Mouse (Mus musculus) B cell, adult 62 days (primary cell): ENCODE measurements around the gene Sestd1. TPM values are rescaled to one million over a fixed set of nuclear protein-coding genes. Genes with fewer than 3 reads are reported as not detected.

ENCODE experiments used
- total RNA-seq: library from RNA; stranded (reverse); gene quantifications from 4 replicates; pipeline ENCODE4 v1.2.4, GENCODE M21; 2023

The Sestd1 gene
- total RNA-seq: 0.85 to 1.7 TPM (median 1.1 TPM) in 4 replicates

DNA sequence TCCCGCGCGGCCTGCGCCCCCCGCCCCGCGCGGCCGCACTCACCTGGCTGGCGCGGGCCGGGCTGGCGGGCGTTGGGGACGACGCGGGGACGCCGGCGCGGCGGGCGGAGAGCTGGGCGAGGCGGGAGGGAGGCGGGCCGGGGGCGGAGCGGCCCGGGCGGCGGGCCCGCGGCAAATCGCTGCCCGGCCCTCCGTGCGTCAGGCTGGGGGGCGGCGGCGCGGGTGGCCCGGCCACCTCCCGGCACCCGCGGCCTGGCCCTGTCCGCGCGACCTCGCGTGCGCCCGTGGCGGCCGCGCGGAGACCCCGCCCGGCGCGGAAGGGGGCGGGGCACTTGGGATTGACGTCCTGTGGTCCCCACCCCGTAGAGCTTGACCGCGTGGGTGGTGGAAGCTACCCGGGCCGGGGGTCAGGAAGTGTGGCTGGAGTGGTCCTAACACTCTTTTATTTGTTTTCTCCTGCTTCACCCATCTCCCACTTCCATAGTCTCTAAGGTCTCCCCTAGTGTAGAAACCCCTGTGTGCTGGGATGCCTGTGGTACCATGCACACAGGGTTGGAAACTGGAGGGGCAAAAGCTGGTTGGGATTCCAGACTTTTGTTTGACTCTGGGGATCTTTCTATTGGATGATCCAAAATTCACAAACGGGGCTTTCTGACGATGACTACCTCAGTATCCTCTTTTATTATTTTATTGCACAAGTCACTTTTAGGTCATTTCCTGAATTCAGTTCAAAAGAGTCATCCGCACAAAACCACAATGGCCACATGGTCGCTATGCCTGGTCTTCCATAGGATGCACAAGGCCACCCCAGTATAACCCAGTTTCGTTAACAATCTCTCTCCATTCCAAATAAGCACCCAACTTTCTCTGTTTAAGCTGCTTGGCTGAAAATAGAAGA is at the start of gene Sestd1:
TSS of gene Sestd1 (minus strand) at position 81 of the 898 bp plus-strand sequence.

DNA sequence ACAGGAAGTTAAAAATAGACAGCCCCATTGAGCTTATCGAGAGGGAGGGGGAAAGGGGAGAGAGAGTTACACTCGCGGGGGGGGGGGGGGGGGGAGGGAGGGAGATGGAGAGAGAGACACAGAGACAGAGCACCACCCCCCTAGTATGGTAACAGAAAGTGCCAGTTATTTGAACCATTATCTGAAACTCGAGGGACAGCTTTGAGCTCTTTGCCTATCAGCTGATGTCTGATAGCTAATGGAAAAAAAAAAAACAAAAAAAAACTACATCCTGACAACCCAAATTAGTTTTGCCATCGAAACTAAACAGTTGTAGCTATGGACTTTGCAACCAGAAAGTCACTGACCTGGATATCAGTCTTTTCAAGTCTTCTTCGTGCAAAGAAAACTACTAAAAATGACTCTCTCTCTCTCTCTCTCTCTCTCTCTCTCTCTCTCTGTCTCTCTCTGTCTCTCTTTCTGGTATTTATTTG is 109.7 kb downstream of the Sestd1 start, which contains the start of gene Ccdc141:
TSS of gene Ccdc141 (minus strand) at position 4 of the 473 bp plus-strand sequence.

Other genes starting within 250 kb of the Sestd1 start
- gene Ccdc141, start 110.0 kb downstream of the Sestd1 start, total RNA-seq: 2.6 to 6.1 TPM (median 5.7 TPM) in 4 replicates